Mouse (Mus musculus): ENCODE results near the gene Slc13a3. TPM values are rescaled to one million over a fixed set of nuclear protein-coding genes. Genes with fewer than 3 reads are reported as not detected.

The Slc13a3 gene
- polyA plus RNA-seq, 2 experiments: 0.23 to 0.47 TPM

GRCm38 (mm10) chr2:165496251-165496650 is 23.2 kb upstream of the Slc13a3 start:
- H3K9ac ChIP-seq (ENCODE audit: low read depth, low read length, severe bottlenecking): no peak overlapping the region
- no peak for DNase-seq (ENCODE audit: low spot score)
- no peak for ATAC-seq (ENCODE audit: low FRiP score, low read depth)
- H3K27ac ChIP-seq (replicated peaks; ENCODE audit: low read depth, low read length): no peak overlapping the region
- no peak overlapping the region for H3K4me2 ChIP-seq (replicated peaks; ENCODE audit: low read depth, low read length, severe bottlenecking)
- TF ChIP-seq POLR2A (IDR thresholded peaks at IDR 0.05; ENCODE audit: borderline replicate concordance, extremely low read depth, insufficient read depth, insufficient read length): no peak
- H3K27me3 ChIP-seq (ENCODE audit: control insufficient read depth, insufficient read depth, low read length): no peaks in the 10 kb centered on the region
- no peak overlapping the region for H3K4me3 ChIP-seq (replicated peaks; ENCODE audit: low read length)
- no peaks in the 10 kb centered on the region for H3K9me3 ChIP-seq (ENCODE audit: control insufficient read depth, low read length)
- H3K4me1 ChIP-seq (ENCODE audit: control insufficient read depth, insufficient read depth, low read length): peaks cover 6% of the 10 kb centered on the region; the same call in 1 of the 2 replicates
- H3K36me3 ChIP-seq (ENCODE audit: control insufficient read depth, insufficient read depth, low read length): no peaks in the 10 kb centered on the region

- no peak for TF ChIP-seq POLR2A (IDR thresholded peaks at IDR 0.05; ENCODE audit: borderline replicate concordance, extremely low read depth, insufficient read depth, insufficient read length)
- H3K9me3 ChIP-seq (ENCODE audit: control insufficient read depth, low read length): no peaks in the 10 kb centered on the region
- H3K27me3 ChIP-seq (ENCODE audit: control insufficient read depth, insufficient read depth, low read length): no peaks in the 10 kb centered on the region
- H3K4me1 ChIP-seq (ENCODE audit: control insufficient read depth, insufficient read depth, low read length): peaks cover 6% of the 10 kb centered on the region; the same call in 1 of the 2 replicates
- H3K27ac ChIP-seq (replicated peaks; ENCODE audit: low read depth, low read length): no peak overlapping the region
- WGBS: 49% methylated on average over 2 of the region's 2 CpGs
- H3K36me3 ChIP-seq (ENCODE audit: control insufficient read depth, insufficient read depth, low read length): peaks cover 15% of the 10 kb centered on the region
- no peak for ATAC-seq (ENCODE audit: low FRiP score, low read depth)
- H3K4me2 ChIP-seq (replicated peaks; ENCODE audit: low read depth, low read length, severe bottlenecking): no peak overlapping the region
- H3K9ac ChIP-seq (ENCODE audit: low read depth, low read length, severe bottlenecking): no peak overlapping the region
- H3K4me3 ChIP-seq (replicated peaks; ENCODE audit: low read length): no peak overlapping the region
- no peak for DNase-seq (ENCODE audit: low spot score)
These were observed 21.5 kb upstream of the Slc13a3 start for GRCm38 (mm10) chr2:165494495-165494894.

GRCm38 (mm10) chr2:165493587-165494210 is 20.7 kb upstream of the Slc13a3 start:
- DNase-seq (ENCODE audit: low spot score): no peak
- H3K4me3 ChIP-seq (replicated peaks; ENCODE audit: low read length): peak overlapping the region; percentile 71
- H3K9ac ChIP-seq (ENCODE audit: low read depth, low read length, severe bottlenecking): peak overlapping the region; percentile 81
- WGBS: 29% methylated on average over 17 of the region's 17 CpGs
- no peak for ATAC-seq (ENCODE audit: low FRiP score, low read depth)
- 0 out of 2 replicates have a peak overlapping the region, but pooled peaks have one; percentile 7 for H3K27ac ChIP-seq (replicated peaks; ENCODE audit: low read depth, low read length)
- no peaks in the 10 kb centered on the region for H3K27me3 ChIP-seq (ENCODE audit: control insufficient read depth, insufficient read depth, low read length)
- H3K36me3 ChIP-seq (ENCODE audit: control insufficient read depth, insufficient read depth, low read length): peaks cover 23% of the 10 kb centered on the region
- no peaks in the 10 kb centered on the region for H3K9me3 ChIP-seq (ENCODE audit: control insufficient read depth, low read length)
- no peak for TF ChIP-seq POLR2A (IDR thresholded peaks at IDR 0.05; ENCODE audit: borderline replicate concordance, extremely low read depth, insufficient read depth, insufficient read length)
- H3K4me2 ChIP-seq (replicated peaks; ENCODE audit: low read depth, low read length, severe bottlenecking): peak overlapping the region; percentile 67
- peaks cover 6% of the 10 kb centered on the region; the same call in 1 of the 2 replicates for H3K4me1 ChIP-seq (ENCODE audit: control insufficient read depth, insufficient read depth, low read length)

GRCm38 (mm10) chr2:165492648-165493553 is 19.9 kb upstream of the Slc13a3 start, which contains the start of gene Trp53rka:
Gene Trp53rka (minus strand): TSS chr2:165493324.
- DNase-seq (ENCODE audit: low spot score): peak; percentile 76
- Histone ChIP-seq H3K4me2 (replicated peaks; ENCODE audit: low read depth, low read length, severe bottlenecking) (peak within 1 kb of the TSS; percentile 67), H3K9me3 (ENCODE audit: control insufficient read depth, low read length) (no peaks in the 10 kb centered on the region), H3K36me3 (ENCODE audit: control insufficient read depth, insufficient read depth, low read length) (peaks cover 25% of the 10 kb centered on the region), H3K4me1 (ENCODE audit: control insufficient read depth, insufficient read depth, low read length) (peaks cover 6% of the 10 kb centered on the region; the same call in 1 of the 2 replicates), H3K4me3 (replicated peaks; ENCODE audit: low read length) (peak within 1 kb of the TSS; percentile 71), H3K9ac (ENCODE audit: low read depth, low read length, severe bottlenecking) (peak within 1 kb of the TSS; percentile 81), H3K27me3 (ENCODE audit: control insufficient read depth, insufficient read depth, low read length) (no peaks in the 10 kb centered on the region), H3K27ac (replicated peaks; ENCODE audit: low read depth, low read length) (peak within 1 kb of the TSS; percentile 63; the same call in 1 of the 2 replicates)
- 1% methylated on average over 56 of the region's 84 CpGs for WGBS
- ATAC-seq (ENCODE audit: low FRiP score, low read depth): peak; percentile 93
- TF ChIP-seq POLR2A (IDR thresholded peaks at IDR 0.05; ENCODE audit: borderline replicate concordance, extremely low read depth, insufficient read depth, insufficient read length): peak; percentile 57; the same call in 1 of the 2 replicates

GRCm38 (mm10) chr2:165486881-165487535 is 14.0 kb upstream of the Slc13a3 start:
- 0 out of 2 replicates have a peak, but pooled peaks have one; percentile 37 for TF ChIP-seq POLR2A (IDR thresholded peaks at IDR 0.05; ENCODE audit: borderline replicate concordance, extremely low read depth, insufficient read depth, insufficient read length)
- H3K9ac ChIP-seq (ENCODE audit: low read depth, low read length, severe bottlenecking): no peak overlapping the region
- no peak overlapping the region for H3K27ac ChIP-seq (replicated peaks; ENCODE audit: low read depth, low read length)
- ATAC-seq (ENCODE audit: low FRiP score, low read depth) (peak; percentile 60; the same call in 1 of the 2 replicates), DNase-seq (ENCODE audit: low spot score) (peak; percentile 55)
- no peaks in the 10 kb centered on the region for H3K9me3 ChIP-seq (ENCODE audit: control insufficient read depth, low read length)
- H3K27me3 ChIP-seq (ENCODE audit: control insufficient read depth, insufficient read depth, low read length): no peaks in the 10 kb centered on the region
- H3K4me3 ChIP-seq (replicated peaks; ENCODE audit: low read length): no peak overlapping the region
- no peaks in the 10 kb centered on the region; the same call in 1 of the 2 replicates for H3K4me1 ChIP-seq (ENCODE audit: control insufficient read depth, insufficient read depth, low read length)
- no peak overlapping the region for H3K4me2 ChIP-seq (replicated peaks; ENCODE audit: low read depth, low read length, severe bottlenecking)
- H3K36me3 ChIP-seq (ENCODE audit: control insufficient read depth, insufficient read depth, low read length): peaks cover 25% of the 10 kb centered on the region
- WGBS: 24% methylated on average over 8 of the region's 8 CpGs
